Mouse (Mus musculus): ENCODE measurements around the gene 1190007I07Rik. TPM values are rescaled to one million over a fixed set of nuclear protein-coding genes. Genes with fewer than 3 reads are reported as not detected.
A peak's percentile ranks its signal among the peaks of the same experiment; 100 is the strongest.

Gene 1190007I07Rik
- total and polyA plus RNA-seq, 3 experiments, result 35.7 to 70.5 (median 53.6) TPM

DNA sequence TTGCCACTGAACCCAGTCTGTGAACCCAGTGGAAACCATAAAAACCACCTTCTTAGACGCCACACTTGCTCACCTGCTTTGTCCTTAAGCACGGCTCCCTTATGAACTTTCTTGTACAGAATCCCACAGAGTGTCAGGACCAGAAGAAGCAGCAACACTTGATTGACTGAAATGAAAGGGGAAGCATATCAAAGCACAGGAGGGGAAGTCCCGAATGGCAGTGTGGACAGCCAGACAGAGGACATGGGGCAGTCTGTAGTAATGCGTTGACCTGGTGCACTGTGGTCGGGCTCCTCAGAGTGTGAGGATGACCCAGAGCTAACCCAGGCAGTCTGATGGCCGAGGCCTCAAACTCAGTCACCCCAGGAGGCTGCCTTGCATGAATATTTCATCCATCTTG lies 47.2 kb upstream of the 1190007I07Rik start:
- H3K36me3 ChIP-seq (replicated peaks in 1 of 2; ENCODE audit: control insufficient read depth in 1 of 2, insufficient read depth in 1 of 2, low read length in 1 of 2), result no peaks in the 10 kb centered on the region
- no peak for TF ChIP-seq SIN3A (IDR thresholded peaks at IDR 0.05; ENCODE audit: low read length)
- no peak for TF ChIP-seq NELFE (IDR thresholded peaks at IDR 0.05; ENCODE audit: low read depth, low read length)
- no peak for TF ChIP-seq USF2 (conservative IDR thresholded peaks at IDR 0.05; ENCODE audit: low read depth, low read length)
- TF ChIP-seq E2F4 (IDR thresholded peaks at IDR 0.05; ENCODE audit: insufficient replicate concordance, low read depth, low read length), result no peak
- TF ChIP-seq POLR2A (IDR thresholded peaks at IDR 0.05; ENCODE audit: low read depth, low read length), result no peak
- no peak for TF ChIP-seq PAX5 (IDR thresholded peaks at IDR 0.05; ENCODE audit: low read length)
- no peak overlapping the region for H3K27ac ChIP-seq (ENCODE audit: insufficient read depth, low read depth)
- in situ Hi-C loops (cut with MboI; ENCODE audit: low pct_ligation_motif_present, low pct_unique_long_range_greater_than_20kb, low sequenced_read_pairs), result no loop called here
- H3K9me3 ChIP-seq (replicated peaks; ENCODE audit: low read length), result no peaks in the 10 kb centered on the region
- no peak for DNase-seq (ENCODE audit: extremely low read depth)
- H3K4me3 ChIP-seq (replicated peaks in 1 of 3; ENCODE audit: low read depth in 2 of 3, low read length in 2 of 3, poor library complexity in 1 of 3), result no peak overlapping the region
- H3K4me1 ChIP-seq (ENCODE audit: control insufficient read depth in 1 of 2, insufficient read depth in 2 of 2), result peaks cover 9 to 11% of the 10 kb centered on the region in 2 experiments
- no peaks in the 10 kb centered on the region for H3K27me3 ChIP-seq (replicated peaks)
- no peak overlapping the region for H3K4me2 ChIP-seq (ENCODE audit: insufficient read depth, low read depth, poor library complexity, severe bottlenecking)
- H3K79me2 ChIP-seq (replicated peaks; ENCODE audit: control insufficient read depth, extremely low read depth, insufficient read depth, poor library complexity, severe bottlenecking), result no peaks in the 10 kb centered on the region
- dilution Hi-C loops (cut with MboI; ENCODE audit: extremely low pct_ligation_motif_present, extremely low pct_unique_long_range_greater_than_20kb, low sequenced_read_pairs), result no loop called here
- no peak overlapping the region for H3K9ac ChIP-seq (ENCODE audit: insufficient read depth, low read depth)

DNA sequence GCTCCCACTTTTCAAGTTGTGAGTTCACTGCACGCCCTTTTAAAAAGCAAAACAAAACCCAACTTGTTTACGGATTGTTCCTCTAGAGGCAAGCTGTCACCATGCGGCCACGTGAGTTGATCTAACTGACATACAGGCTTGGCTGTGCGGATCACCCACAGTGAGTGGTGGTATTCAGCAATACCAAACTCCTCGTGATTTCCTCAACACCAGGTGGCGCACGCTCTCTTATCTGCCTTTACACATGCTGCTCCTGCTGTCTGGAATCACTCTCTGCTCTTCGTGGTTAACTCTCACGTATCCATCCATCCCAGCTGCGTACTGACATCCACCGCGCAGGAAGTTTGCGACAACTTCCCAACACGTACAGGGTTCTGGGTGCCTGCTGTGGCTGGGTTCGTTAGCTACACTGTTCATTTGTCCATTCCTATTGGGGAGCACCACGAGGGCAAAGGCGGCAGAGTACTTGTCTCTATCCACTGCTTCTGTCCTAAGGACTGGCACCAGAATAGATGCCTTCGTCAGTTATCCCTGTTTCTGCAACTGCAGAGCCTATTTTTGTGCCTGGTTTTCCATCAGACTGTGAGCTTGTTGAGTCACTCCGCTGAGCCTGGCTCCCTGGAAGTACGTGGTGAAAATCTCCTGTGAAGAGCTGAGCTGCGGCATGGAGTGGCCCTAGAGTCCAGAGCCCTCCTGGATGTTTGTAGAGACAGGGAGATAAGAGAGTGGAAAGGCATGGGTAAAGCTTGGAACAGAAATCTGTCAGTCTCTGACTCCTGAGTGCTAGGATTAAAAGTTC lies 43.6 kb upstream of the 1190007I07Rik start:
- peak; percentile 57 for DNase-seq (ENCODE audit: extremely low read depth)
- Histone ChIP-seq H3K4me1 (ENCODE audit: control insufficient read depth in 1 of 2, insufficient read depth in 2 of 2) (peaks cover 9 to 11% of the 10 kb centered on the region in 2 experiments), H3K79me2 (replicated peaks; ENCODE audit: control insufficient read depth, extremely low read depth, insufficient read depth, poor library complexity, severe bottlenecking) (no peaks in the 10 kb centered on the region), H3K4me3 (replicated peaks in 1 of 3; ENCODE audit: low read depth in 2 of 3, low read length in 2 of 3, poor library complexity in 1 of 3) (peak overlapping the region in 1 of 3 experiments; percentile 15), H3K36me3 (replicated peaks in 1 of 2; ENCODE audit: control insufficient read depth in 1 of 2, insufficient read depth in 1 of 2, low read length in 1 of 2) (no peaks in the 10 kb centered on the region), H3K4me2 (ENCODE audit: insufficient read depth, low read depth, poor library complexity, severe bottlenecking) (peak overlapping the region; percentile 41), H3K27ac (ENCODE audit: insufficient read depth, low read depth) (no peak overlapping the region), H3K9me3 (replicated peaks; ENCODE audit: low read length) (no peaks in the 10 kb centered on the region), H3K9ac (ENCODE audit: insufficient read depth, low read depth) (no peak overlapping the region), H3K27me3 (replicated peaks) (no peaks in the 10 kb centered on the region)
- dilution Hi-C loops (cut with MboI; ENCODE audit: extremely low pct_ligation_motif_present, extremely low pct_unique_long_range_greater_than_20kb, low sequenced_read_pairs), result no loop called here
- in situ Hi-C loops (cut with MboI; ENCODE audit: low pct_ligation_motif_present, low pct_unique_long_range_greater_than_20kb, low sequenced_read_pairs), result no loop called here
- TF ChIP-seq UBTF (IDR thresholded peaks at IDR 0.05; ENCODE audit: low read depth, low read length) (no peak), BHLHE40 (IDR thresholded peaks at IDR 0.05; ENCODE audit: low read depth, low read length) (peak; percentile 59), CHD1 (IDR thresholded peaks at IDR 0.05; ENCODE audit: low read depth, low read length) (no peak), KAT2A (IDR thresholded peaks at IDR 0.05; ENCODE audit: insufficient replicate concordance, low read length) (no peak), POLR2AphosphoS2 (IDR thresholded peaks at IDR 0.05; ENCODE audit: low read depth, low read length) (no peak), NRF1 (IDR thresholded peaks at IDR 0.05; ENCODE audit: low read depth, low read length) (no peak), CTCF (conservative IDR thresholded peaks at IDR 0.05 in 1 of 2, IDR thresholded peaks at IDR 0.05 in 1 of 2; ENCODE audit: low read depth in 2 of 2, low read length in 2 of 2) (peak in 1 of 2 experiments; percentile 79; a peak in 2 of 4 replicates), MYC (IDR thresholded peaks at IDR 0.05; ENCODE audit: low read depth, low read length) (peak; percentile 64; the same call in 1 of the 2 replicates), ETS1 (conservative IDR thresholded peaks at IDR 0.05; ENCODE audit: low read depth, low read length) (no peak), EP300 (IDR thresholded peaks at IDR 0.05; ENCODE audit: low read length) (no peak), ZNF384 (IDR thresholded peaks at IDR 0.05; ENCODE audit: low read depth, low read length) (no peak), TBP (conservative IDR thresholded peaks at IDR 0.05; ENCODE audit: low read depth, low read length) (no peak), TCF12 (IDR thresholded peaks at IDR 0.05; ENCODE audit: low read depth, low read length) (no peak), E2F4 (IDR thresholded peaks at IDR 0.05; ENCODE audit: insufficient replicate concordance, low read depth, low read length) (no peak), SMC3 (IDR thresholded peaks at IDR 0.05; ENCODE audit: low read depth, low read length) (peak; percentile 83), USF2 (conservative IDR thresholded peaks at IDR 0.05; ENCODE audit: low read depth, low read length) (no peak), RAD21 (IDR thresholded peaks at IDR 0.05; ENCODE audit: low read depth, low read length) (peak; percentile 66), RCOR1 (conservative IDR thresholded peaks at IDR 0.05; ENCODE audit: low read depth, low read length) (no peak), ZC3H11A (IDR thresholded peaks at IDR 0.05; ENCODE audit: low read depth, low read length) (no peak), MEF2A (IDR thresholded peaks at IDR 0.05; ENCODE audit: borderline replicate concordance, low read depth, low read length) (no peak), JUN (IDR thresholded peaks at IDR 0.05; ENCODE audit: insufficient read depth, low read depth, low read length) (no peak), JUND (conservative IDR thresholded peaks at IDR 0.05; ENCODE audit: low read depth, low read length) (no peak), SIN3A (IDR thresholded peaks at IDR 0.05; ENCODE audit: low read length) (peak; percentile 25; the same call in 1 of the 2 replicates), CHD2 (IDR thresholded peaks at IDR 0.05; ENCODE audit: low read length) (no peak), MAZ (IDR thresholded peaks at IDR 0.05; ENCODE audit: low read depth, low read length) (no peak), ZMIZ1 (IDR thresholded peaks at IDR 0.05; ENCODE audit: low read depth, low read length) (no peak), USF1 (IDR thresholded peaks at IDR 0.05; ENCODE audit: low read depth, low read length) (no peak), POLR2A (IDR thresholded peaks at IDR 0.05; ENCODE audit: low read depth, low read length) (no peak), ELF1 (IDR thresholded peaks at IDR 0.05; ENCODE audit: low read depth, low read length) (no peak), NELFE (IDR thresholded peaks at IDR 0.05; ENCODE audit: low read depth, low read length) (no peak)

Data from CH12.LX (cell line).